Mouse (Mus musculus): ENCODE results near the gene Lnx1. TPM values are rescaled to one million over a fixed set of nuclear protein-coding genes. Genes with fewer than 3 reads are reported as not detected.

Lnx1 gene
- total RNA-seq, 2 experiments from 2014 or later: 32.4 to 33.4 TPM

DNA sequence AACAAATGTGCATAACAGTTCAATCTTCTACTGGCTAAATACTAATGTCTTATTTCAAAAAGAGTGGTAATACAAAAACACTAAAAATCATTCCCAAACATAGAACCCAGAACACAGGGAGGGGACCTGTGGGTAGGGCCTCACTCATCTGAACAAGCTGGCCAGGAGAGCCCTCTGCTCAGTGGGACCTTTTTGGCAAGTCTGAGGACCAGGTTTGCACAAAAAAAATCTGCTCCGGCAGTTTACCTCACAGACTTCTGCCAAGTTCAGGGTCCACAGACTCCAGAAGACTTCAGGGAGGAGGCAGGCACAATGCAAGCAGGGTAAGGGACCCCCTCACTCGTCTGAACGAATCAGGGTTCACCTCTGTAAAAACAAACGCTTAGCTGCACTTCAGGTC lies 42.9 kb downstream of the Lnx1 start:
- intact Hi-C loops (cut with DNase I): no loop called here

GRCm38 (mm10) chr5:74659281-74659680 lies 43.4 kb downstream of the Lnx1 start:
- no peak for DNase-seq (ENCODE audit: low spot score in 2 of 2)
- intact Hi-C loops (cut with DNase I): no loop called here

More for the DNA sequence above, 42.9 kb downstream of the Lnx1 start:
- DNase-seq (ENCODE audit: low spot score in 2 of 2): no peak

DNA sequence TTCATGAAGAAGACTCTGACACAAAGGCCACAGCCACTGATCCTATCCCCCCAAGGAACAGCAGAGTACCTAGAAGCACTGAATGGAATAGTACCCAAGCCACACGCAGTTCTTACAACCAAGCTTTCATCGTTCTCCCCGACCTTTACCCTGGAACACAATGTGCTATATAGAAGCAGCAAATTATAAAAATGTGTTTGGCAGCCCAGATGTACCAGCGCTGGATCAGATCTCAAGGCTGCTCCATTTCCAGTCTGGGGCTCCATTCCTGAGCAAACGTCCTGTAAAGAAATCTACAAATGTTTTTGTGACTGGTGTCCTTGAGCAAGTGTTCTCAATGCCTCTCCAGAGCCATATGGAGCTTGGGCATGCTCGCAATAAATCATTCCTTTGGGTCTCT lies 44.8 kb downstream of the Lnx1 start:
- intact Hi-C loops (cut with DNase I): no loop called here

GRCm38 (mm10) chr5:74656410-74656809 lies 46.3 kb downstream of the Lnx1 start:
- DNase-seq (ENCODE audit: low spot score in 2 of 2): no peak
- intact Hi-C loops (cut with DNase I): no loop called here

More for the DNA sequence above, 44.8 kb downstream of the Lnx1 start:
- DNase-seq (ENCODE audit: low spot score in 2 of 2): no peak

DNA sequence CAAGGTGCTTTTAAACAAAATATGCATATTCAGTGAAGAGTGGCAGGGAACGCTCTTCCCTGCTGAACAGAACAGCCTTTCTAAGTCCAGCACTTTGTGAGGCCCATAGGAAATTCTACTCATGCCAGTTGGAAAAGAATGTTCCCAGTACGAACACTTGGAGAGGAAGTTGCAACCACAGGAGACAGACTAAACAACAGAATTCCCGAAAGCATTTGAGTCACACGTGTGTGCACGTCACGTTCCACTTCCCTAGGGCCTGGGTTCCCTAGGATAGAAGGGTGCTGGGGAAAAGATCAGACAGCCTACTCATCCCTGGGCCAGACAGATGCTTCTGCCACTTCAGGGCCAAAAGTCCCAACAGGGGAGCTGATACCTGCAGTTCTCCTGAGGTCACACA lies 48.2 kb downstream of the Lnx1 start:
- intact Hi-C loops (cut with DNase I): no loop called here

GRCm38 (mm10) chr5:74653766-74654165 lies 48.9 kb downstream of the Lnx1 start:
- DNase-seq (ENCODE audit: low spot score in 2 of 2): no peak
- intact Hi-C loops (cut with DNase I): no loop called here

More for the DNA sequence above, 48.2 kb downstream of the Lnx1 start:
- no peak for DNase-seq (ENCODE audit: low spot score in 2 of 2)

- intact Hi-C loops (cut with DNase I): loop anchor here (10.0 kb wide), 1 partner anchor 506 kb away; the partner anchor contains the start of gene Pdgfra
- DNase-seq (ENCODE audit: low spot score in 2 of 2): no peak
Observed at GRCm38 (mm10) chr5:74649122-74649521, 53.6 kb downstream of the Lnx1 start.

- intact Hi-C loops (cut with DNase I): loop anchor here (10.0 kb wide), 1 partner anchor 507 kb away; the partner anchor contains the start of gene Pdgfra
- no peak for DNase-seq (ENCODE audit: low spot score in 2 of 2)
Observed at GRCm38 (mm10) chr5:74648216-74648615, 54.5 kb downstream of the Lnx1 start.

DNA sequence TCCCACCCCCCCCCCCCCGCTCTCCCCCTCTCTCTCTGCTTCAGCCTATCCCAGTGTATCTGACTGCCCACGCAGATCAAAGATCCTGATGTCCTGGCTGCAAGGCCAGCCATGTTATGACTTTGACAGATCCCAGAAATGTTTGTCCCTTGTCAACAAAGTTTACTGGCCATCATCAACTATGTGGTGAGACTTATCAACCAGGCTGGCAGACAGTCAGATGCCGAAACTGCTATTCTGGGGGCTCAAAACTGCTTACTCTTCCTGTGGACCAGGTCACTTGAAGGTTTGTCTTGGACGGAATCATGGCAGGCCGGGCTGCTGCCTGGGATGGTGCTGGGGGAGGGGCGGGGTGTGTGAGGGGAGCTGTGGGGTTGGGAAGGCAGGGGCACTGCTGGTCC lies 55.1 kb downstream of the Lnx1 start:
- intact Hi-C loops (cut with DNase I): loop anchor here (10.0 kb wide), 1 partner anchor 507 kb away; the partner anchor contains the start of gene Pdgfra
- DNase-seq (ENCODE audit: low spot score in 2 of 2): no peak

DNA sequence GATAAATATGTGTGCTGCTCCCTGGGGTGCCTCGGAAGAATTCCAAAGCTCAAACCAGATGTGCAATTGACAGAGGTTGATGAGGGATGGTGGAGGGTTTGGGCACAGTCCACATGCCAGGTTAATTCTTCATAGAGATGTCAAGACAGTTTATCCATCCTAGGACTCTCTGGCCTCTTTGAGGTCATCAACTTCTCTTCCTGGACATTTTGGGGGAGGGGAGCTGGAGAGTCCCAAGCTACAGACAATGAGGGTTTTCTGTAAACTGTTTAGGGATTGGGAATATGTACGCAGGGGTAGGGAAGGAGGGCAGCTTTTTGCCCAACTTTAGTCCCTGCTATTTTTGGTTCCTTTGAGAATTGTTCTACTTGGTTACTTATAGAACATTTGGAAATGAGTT lies 60.4 kb downstream of the Lnx1 start:
- intact Hi-C loops (cut with DNase I): loop anchor here (10.0 kb wide), 1 partner anchor 513 kb away; the partner anchor contains the start of gene Pdgfra
- no peak for DNase-seq (ENCODE audit: low spot score in 2 of 2)

DNA sequence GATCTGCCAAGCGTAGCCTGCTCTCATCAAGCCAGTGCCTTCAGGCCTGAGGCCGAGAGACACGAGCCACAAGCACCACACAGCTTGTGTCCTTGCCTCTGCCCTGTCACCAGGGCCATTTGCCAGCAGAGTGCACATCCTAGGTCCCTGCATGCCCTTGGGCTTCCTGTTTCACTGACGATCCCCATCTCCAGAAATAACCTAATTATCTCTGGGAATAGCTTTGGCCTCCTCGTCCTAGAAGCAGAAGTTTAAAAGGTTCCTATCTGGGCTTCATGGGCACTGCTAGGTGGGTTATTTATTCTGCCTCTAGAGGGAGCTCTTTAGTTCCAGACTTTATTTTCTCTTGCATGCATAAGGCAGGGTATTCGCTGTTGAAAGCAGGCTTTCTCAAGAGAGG lies 61.7 kb downstream of the Lnx1 start:
- DNase-seq (ENCODE audit: low spot score in 2 of 2): peak; percentile 26 to 57
- intact Hi-C loops (cut with DNase I): loop anchor here (10.0 kb wide), 1 partner anchor 514 kb away; the partner anchor contains the start of gene Pdgfra

DNA sequence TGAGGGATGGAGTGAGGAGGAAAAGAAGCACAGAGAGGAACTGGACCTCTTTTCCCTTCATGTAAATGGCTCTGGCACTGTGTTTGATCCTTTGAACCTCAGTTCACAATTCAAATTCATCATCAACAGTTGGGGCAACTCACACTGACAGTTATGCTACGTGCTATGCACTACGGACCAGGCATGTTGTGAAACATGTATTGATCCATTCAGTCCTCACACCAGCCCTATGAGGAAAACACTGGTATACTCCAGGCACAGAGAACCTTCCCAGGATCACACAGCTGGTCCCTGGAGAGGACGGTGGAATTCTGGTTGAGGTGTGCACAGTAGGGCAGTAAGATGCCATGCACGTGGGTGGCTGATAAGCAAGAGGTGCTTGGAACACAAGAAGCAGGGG lies 62.2 kb downstream of the Lnx1 start:
- intact Hi-C loops (cut with DNase I): loop anchor here (10.0 kb wide), 1 partner anchor 514 kb away; the partner anchor contains the start of gene Pdgfra
- no peak for DNase-seq (ENCODE audit: low spot score in 2 of 2)

DNA sequence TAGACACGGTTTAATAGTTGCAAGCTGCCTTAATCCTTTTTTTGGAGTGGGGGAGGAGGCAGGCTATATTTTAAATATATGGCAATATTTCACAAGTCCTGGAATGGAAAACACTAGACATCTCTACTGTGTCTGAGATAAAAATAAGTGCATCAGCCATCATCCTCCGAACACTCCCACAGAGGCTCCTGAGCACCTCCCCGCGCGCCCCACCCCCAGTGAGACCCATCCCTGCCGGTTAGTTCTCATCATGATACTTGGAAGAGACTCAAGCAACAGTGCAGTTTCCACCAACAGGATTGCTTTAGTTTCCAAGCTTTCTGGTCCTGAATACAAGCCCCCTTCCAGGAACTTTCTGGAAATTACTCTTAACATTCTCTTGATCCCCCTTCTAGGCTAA lies 63.2 kb downstream of the Lnx1 start:
- intact Hi-C loops (cut with DNase I): no loop called here
- DNase-seq (ENCODE audit: low spot score in 2 of 2): peak; percentile 41 to 48

- intact Hi-C loops (cut with DNase I): no loop called here
- DNase-seq (ENCODE audit: low spot score in 2 of 2): no peak
Observed at GRCm38 (mm10) chr5:74634391-74634790, 68.3 kb downstream of the Lnx1 start.

- DNase-seq (ENCODE audit: low spot score in 2 of 2): no peak
- intact Hi-C loops (cut with DNase I): no loop called here
Observed at GRCm38 (mm10) chr5:74633453-74633852, 69.3 kb downstream of the Lnx1 start.

- intact Hi-C loops (cut with DNase I): no loop called here
Observed at GRCm38 (mm10) chr5:74632369-74633114, 70.2 kb downstream of the Lnx1 start.

DNA sequence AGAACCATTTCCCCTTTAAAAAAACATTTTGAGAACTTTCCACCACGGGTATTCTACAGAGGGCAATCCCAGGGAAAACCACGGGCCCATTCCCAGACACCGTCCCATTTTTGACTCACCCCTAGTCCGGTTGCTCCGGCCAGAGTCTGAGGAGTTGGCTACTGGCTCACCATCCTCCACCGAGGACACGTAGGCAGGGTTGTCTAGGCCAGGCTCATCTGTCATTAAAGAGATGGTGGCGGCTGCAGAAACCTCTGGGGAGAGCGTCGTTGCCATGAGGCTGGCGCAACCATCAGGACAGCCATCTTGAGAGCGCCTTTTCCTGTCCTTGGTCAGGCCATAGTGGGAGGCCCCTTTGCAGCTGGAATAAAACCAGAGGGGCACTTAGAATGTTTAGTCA lies 74.7 kb downstream of the Lnx1 start:
- no peak for DNase-seq (ENCODE audit: low spot score in 2 of 2)
- intact Hi-C loops (cut with DNase I): no loop called here

More at GRCm38 (mm10) chr5:74632369-74633114, 70.2 kb downstream of the Lnx1 start:
- no peak for DNase-seq (ENCODE audit: low spot score in 2 of 2)

- DNase-seq (ENCODE audit: low spot score in 2 of 2): no peak
- intact Hi-C loops (cut with DNase I): no loop called here
Observed at GRCm38 (mm10) chr5:74624385-74624784, 78.3 kb downstream of the Lnx1 start.

- no peak for DNase-seq (ENCODE audit: low spot score in 2 of 2)
- intact Hi-C loops (cut with DNase I): no loop called here
Observed at GRCm38 (mm10) chr5:74623316-74624000, 79.3 kb downstream of the Lnx1 start.

DNA sequence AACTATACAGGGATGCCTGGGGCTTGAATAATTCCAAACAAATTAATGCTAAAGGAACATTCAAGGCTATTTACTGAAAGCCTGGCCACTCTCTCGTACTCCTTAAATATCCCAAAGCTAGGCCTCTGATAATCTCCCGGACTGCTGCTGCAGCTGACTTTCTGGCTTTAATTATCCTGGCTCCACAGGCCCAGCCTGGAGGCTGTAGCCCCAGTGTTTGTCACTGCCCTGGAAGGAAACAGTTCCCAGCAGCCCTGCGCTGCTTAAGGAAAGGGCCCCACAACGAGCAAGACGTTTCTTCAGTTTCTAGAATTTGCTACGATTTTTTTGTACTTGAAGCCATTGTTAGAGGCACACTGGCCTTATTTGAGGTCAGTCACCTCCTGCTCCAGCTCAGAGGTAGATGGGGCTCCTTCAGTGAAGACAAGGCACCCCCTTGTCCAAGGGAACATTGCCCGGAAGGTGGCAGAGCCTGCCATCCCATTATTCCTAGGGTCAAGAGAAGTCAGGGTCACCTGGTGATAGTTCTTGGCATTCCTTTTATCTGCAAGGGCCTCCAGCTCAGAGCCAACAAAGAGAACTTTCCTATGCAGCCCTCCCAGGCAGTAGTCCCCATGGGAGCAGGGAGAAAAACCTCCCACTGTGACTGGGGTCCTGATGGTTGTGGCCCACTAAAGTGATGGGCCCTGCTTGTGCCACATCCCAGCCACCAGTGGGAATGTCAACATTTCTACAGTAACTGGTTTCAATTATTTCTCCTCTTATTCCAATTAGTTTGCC lies 80.8 kb downstream of the Lnx1 start:
- no peak for DNase-seq (ENCODE audit: low spot score in 2 of 2)
- intact Hi-C loops (cut with DNase I): no loop called here

All from left cerebral cortex, postnatal 14 days (tissue).